Mouse (Mus musculus): ENCODE data around the gene Anln. TPM values are rescaled to one million over a fixed set of nuclear protein-coding genes. Genes with fewer than 3 reads are reported as not detected.
"Not testable (repeated sequence)": the region's sequence is repeated elsewhere in the genome, so short reads cannot be mapped to it uniquely, and the experiment has no call there.

The Anln gene
- total RNA-seq (2021), result 1 to 10 TPM; 1.6 TPM
- long read RNA-seq, experiment 1, result 0 reads
- long read RNA-seq, experiment 2, result 0 reads

DNA sequence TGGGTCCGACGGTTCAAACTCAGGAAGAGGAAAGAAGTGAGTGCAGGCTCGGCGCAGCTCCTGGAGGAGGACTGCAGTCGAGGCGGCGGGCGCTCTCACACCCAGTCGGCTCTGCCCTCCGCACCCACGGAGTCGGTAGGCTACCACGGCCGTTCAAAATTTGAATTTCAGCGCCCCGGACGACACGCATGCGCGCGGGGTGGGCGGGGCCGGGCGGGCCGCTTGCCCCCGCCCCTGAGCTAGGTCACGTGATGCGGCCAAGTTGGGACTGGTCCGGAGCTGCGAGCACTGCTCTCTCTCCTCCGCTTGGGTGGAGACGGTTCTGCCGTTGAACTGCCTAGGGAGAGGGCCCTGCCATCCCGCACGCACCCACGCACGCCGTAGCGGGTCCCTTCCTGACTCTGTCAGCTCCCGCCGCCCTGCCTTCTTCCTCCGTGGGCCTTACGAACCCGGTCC is at the start of gene Anln:
Anln (minus strand) TSS at position 168 of the 456 bp plus-strand sequence.
- peak; percentile 93 to 95 for DNase-seq

DNA sequence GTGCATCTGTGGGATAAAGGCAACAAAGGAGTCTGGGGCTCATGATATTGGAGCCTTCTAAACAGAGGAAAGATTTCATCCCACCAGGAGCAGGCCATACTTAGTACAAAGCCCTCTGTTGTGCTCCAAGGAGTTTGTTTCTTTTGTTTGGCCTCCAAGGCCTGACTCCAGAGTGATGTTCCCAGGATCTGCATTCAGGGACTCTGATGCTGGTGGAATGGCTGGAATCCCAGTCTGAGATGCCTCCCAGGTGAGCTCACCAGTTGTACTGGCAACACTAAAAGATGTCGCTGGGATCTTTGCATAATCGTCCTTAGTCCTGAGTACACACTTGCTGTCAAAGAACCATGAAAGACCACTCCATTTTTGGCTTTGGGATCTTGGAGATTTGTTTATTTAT is 45.1 kb upstream of the Anln start:
- no peak for DNase-seq

DNA sequence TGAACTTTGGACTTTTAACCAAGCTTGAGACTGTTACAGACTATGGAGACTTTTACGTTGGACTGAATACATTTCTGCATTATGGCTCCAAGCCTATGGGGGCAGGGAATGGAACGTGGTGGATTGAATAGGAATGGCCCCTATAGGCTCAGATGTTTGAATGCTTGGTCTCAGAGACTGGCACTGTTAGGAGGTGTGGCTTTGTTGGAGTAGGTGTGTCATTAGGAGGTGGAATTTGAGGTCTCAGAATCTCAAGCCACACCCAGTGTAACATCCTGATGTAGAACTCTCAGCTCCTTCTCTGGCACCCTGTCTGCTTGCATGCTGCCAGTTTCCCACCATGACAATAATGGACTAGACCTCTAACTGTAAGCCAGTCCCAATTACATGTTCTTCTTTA is 44.2 kb upstream of the Anln start:
- no peak for DNase-seq

DNA sequence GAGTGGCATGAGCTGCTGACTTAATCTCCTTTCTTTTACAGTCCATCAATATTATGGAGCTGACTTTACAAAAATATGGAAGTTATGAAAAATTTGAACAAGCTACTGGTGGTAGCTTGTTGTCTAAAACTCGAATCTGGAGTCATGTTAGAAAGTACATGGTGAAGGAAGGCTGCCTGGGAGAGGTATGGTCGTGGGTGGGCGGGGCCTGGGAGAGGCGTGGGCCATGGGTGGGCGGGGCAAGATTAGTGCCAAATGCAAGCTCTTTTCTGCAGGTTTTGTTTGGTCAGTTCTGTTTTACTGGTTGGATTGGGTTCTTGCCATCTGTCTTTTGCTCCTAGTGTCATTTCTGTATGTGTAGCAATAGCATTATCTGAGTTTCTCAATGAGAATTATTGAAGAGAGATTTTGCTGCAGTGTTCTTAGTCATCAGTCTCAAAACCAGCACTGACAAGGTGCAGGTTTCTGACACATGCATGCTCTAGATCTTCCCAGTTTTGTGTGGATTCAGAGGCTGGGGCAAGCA is 41.4 kb upstream of the Anln start:
- no peak for DNase-seq

DNA sequence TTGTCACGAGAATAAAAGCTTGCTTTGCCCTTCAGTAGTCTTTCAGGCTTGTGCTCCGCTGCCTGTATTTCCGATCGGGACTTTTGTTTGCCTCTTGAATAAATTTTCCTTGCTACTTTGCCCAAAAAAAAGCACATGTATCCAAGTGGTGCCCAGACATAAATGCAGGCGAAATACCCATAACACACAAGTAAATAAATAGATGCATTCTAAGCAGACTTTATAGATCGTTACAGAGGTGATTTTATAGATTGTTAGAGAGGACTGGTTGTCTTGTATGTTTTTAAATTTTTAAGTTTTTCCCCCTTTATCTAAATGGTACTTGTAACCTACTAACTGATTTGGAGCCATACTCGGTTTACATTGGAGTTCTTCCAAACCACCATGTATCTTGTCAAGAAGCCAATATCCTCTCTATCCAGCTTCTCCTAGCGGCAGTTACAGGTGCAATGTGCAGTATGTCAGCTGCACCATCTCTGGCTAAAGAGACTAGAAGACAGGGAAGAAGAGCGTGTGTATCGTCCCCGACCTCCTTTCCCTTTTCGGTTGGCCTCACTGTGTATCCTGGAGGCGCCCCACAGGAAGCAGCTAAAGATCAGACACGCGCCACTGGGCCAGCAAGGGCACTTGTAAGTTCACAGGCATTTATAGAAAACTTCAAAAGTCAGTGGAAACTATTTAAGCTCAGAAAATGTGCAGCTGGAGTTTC is 40.7 kb upstream of the Anln start:
- peak; percentile 4 to 22 for DNase-seq

DNA sequence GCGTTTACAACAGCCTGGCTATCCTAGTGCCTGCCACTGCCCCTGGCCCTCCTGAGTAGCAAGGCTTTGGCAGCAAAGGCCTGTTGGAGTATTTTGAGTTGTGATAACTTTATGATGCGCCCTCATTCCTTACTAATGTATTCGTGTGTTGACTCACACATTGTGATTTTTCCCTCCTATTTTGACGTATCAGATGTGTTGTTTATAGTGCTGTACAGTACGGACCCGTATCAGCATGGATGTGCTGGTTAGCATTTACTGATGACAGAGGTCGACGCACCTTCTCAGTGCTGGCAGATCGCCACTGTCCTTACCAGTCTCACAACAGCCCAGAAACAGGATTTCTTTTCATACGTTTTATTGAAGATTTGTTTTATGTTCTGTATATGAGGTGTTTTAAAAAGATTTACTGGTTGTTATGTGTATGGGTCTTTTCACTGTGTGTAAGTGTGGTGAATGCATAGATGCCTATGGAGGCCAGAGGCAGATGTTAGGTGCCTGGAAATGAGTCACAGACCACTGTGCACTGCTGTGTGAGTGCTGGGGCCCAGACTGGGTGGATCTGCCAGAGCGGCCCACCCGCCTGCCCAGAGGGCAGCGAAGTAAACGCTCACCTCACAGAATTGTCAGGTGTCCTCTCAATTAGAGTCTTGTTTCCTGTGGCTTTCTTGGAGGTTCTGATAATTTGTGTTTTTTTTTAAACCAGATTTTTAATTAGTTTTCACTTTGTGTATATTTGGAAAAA is 39.9 kb upstream of the Anln start:
- no peak for DNase-seq

DNA sequence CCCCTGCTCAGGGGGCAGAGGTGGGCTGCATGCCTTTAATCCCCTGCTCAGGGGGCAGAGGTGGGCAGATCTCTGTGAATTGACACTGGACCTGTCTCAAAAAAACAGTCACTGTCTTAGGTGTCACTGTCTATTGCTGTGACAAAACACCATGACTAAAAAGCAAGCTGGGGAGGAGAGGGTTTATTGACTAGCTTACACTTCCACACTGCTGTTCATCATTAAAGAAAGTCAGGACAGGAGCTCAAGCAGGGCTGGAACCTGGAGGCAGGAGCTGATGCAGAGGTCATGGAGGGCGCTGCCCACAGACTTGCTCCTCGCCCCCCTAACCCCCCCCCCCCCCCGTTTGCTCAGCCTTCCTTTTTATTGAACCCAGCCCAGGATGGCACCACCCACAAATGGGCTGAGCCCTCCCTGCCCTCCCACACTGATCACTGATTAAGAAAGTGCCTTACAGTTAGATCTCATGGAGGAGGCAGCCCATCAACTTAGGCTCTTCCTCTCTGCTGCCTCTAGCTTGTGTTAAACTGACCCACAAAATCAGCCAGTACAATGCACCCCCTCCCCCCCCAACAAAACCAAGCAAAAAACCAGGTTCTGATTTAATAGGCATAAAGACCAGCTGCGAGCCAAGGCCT is 39.2 kb upstream of the Anln start:
- no peak for DNase-seq

DNA sequence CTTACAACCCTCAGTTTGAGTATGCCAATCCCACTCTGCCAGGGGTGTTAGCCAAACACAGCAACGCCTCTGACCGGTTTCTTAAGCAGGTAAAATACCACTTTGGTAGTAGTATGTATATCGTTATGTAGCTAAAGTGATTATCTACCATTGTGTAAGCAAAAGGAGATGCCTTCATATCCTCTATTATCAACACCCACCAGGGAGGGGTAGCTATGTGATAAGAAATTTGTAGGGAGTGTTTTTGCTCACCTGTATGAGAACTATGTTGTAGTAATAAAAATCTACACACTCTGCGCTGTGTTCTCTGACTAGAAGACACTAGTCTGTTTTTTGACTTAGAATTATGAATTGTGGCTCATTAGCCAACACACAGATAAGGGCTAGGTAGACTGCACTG is 35.7 kb upstream of the Anln start:
- DNase-seq, result no peak

DNA sequence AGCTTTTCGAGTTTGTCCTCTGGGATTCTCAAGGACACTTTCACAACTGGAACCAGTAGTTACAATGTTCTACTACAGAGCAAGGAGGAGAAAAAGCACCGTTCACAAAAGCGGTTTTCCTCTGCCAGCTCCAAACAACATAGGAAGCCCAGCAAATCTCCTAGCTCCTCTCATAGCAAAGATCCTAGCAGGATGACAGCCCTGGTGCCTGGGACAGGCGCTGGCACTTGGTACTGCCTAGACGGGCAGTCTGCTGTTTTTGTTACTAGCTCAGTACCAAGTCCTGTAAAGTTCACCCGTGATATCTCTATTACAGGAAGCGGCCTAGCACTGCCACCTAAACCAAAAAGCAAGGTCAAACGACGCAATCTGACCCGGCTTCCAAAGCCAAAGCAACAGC is 35.2 kb upstream of the Anln start:
- no peak for DNase-seq

DNA sequence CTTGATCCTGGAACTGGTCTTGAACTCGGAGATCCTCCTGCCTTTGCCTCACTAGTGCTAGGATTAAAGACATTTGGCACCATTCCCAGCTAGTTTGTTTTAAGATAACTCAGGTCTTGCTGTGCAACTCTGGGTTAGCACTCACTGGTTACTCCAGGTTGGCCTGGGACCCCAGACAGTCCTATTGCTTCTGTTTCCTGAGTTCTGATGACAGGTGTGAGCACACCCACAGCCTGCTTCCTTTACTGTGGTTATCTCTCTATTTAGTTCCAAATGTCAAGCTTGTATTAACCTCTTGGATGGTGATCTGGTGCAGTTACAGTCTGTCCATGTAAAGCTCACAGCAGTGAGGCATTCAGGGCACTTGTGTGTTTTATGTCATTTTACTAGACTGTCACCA is 34.5 kb upstream of the Anln start:
- DNase-seq, result no peak

DNA sequence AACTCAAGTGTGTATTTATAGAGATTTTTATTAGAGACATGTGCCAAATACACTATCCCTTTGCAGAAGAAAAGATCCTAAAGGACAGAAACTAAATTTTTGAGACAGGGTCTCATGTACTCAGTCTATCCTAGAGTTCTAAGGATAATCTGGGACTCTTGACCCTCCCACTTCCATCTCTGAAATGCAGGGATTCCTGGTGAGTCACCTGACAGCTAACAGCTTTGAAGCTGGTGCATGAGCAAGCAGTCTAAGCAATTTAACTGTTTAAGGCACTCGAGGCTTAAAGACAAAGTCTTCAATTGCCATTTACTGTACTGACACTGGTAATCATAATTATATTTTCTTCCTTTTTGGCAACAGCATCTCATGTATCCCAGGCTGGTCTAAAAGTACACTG is 33.6 kb upstream of the Anln start:
- DNase-seq, result no peak

DNA sequence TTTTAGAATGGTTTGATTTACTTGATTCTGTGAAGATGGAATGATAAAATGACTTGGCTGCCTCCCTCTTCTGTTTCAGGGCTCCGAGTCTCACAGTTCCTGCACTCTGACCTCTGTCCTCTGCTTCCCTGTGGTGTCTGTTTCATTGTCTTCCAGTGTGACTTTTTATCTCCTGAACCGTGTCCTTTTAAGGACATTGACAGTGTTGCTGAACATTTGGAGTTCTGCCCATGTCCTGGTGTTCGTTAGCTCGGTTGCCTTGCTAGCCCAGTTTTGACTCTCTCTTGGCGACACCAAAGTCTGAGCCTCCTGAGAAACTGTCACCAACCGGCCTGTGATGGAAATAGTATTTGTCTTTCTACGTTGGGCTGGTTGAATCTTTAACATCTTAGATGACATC is 31.5 kb upstream of the Anln start:
- peak; percentile 9 to 40 for DNase-seq

DNA sequence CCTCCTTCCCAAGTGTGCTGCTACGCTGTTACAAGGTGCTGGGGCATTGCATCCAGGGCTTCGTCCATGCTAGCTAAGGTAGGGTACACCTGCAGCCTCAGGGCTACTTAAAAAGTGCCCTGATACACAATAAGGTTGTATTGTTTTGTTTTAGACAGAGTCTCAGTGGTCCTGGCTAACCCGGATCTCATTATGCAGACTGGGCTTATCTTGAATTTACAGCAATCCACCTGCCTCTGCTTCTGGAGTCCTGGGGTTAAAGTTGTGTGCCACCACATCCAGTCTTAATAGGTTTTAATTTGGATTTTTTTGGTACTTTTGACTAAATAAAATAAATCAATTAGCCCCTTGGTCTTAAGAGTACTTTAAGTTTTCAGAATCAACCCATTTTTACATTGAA is 30.9 kb upstream of the Anln start:
- DNase-seq, result no peak

DNA sequence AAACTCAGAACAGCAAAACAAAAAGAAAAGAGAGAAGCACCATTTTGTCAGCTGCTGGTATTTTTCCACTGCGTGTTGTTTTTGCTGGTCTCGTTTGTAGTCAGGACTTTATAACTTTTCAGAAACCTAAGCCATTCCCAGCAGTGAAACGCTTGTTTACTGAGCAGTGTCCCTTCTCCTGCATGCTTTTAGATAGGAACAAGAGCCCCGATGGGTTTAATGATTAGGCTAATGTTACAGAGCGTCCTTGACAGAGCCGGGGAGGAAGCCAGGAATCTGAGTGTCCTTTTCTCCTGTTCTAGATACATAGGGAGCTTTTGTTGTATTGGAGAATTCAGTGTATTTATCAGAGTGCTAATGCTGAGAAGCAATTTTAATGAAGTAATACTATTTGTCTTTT is 28.6 kb upstream of the Anln start:
- DNase-seq, result no peak

DNA sequence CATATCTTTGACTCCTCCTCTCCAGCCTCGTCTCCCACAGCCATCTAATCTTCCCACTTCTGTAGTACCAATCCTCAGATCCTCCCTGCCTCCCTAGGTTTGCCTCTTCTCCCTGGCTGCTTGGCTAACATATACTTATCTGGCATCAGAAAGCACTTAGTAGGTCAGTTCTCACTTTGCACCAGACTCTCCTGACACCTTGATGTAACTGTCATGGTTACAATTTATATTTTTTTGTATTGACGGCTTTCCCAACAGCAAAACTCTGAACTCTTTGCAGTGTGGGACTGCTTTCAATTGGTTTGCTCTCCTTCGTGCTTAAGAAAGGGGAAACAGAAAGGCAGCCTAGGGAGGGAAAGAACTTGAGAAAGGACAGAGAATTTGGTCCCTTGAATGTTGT is 27.2 kb upstream of the Anln start:
- DNase-seq, result no peak

DNA sequence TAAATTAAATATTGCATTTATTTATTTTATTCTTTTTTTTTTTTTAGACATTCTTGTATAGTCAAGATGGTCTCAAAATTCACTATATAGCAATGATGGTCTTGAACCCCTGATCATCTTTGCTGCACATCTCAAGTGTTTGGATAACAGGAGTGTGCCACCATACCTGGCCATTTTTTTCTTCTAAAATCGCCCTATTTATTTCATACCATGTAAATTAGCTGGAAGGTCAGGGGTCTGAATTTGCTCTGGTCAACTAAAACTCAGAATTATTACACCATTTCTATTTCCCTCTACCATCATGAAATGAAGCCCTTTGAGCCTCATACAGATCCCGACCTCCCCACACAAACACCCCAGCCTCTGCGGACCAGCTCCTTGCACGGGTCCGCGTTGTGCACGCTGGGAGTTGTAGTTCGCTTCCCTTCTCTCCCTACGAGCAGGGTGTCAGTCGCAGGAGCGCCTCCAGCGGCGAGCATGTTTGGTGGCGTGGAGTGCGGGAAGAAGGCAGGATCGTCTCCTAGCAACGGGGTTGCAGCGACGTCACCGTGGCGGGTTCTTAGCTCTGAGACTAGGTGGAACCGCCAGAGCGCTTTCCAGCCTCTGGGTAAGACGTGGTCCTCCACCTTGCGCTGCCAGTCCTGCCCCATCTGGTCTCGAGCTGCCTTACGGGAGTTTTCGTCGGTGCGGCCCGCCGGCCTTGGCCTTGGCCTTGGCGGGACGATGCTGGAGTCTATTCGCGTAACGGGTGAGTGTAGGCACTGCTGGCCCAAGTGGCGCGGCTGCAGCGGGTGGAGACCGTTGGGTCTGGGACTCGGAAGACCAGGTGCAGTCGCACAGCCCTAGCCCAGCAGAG is 22.2 kb upstream of the Anln start, which contains the start of gene 9530077C05Rik:
9530077C05Rik (plus strand) TSS at position 512 of the 856 bp plus-strand sequence.
- DNase-seq, result peak; percentile 97 to 98

DNA sequence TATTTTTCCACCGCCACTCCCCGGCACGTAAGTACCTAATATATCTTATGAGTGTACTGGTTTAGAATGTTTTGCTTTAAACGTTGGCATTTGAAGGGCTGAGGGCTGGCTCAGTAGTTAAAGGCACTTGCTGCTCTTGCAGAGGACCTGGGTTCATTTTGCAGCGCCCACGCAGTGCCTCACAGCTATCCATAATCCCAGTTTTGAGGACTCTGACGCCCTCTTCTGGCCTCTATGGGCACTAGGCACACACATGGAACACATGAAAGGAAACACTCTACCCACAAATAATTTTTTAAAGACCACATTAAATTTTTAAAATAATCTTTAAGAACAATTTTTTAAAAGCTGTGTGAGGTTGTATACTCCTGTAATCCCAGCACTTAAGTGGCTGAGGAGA is 20.5 kb upstream of the Anln start:
- no peak for DNase-seq

DNA sequence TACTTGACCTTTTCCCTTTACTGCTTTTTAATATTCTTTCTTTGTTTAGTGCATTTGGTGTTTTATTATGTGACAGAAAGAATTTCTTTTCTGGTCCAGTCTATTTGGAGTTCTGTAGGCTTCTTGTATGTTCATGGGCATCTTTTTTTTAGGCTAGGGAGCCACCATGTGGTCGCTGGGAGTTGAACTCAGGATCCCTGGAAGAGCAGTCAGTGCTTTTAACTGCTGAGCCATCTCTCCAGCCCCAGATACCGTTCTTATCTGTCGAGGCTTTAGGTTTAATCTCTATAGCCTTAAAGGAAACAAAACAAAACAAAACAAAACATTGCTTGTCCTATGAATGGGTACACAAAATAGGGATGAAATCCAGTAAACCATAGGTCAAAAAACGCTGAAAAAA is 19.4 kb upstream of the Anln start:
- peak in 1 of 2 experiments; percentile 16 for DNase-seq

DNA sequence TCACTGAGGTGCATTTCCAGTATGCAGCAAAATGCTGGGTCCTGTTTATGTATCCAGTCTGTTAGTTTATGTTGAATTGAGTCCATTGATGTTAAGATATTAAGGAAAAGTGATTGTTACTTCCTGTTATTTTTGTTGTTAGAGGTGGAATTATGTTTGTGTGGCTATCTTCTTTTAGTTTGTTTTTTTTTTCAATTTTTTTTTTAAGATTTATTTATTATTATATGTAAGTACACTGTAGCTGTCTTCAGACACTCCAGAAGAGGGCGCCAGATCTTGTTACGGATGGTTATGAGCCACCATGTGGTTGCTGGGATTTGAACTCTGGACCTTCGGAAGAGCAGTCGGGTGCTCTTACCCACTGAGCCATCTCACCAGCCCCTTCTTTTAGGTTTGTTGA is 18.6 kb upstream of the Anln start:
- DNase-seq, result not testable (repeated sequence)

DNA sequence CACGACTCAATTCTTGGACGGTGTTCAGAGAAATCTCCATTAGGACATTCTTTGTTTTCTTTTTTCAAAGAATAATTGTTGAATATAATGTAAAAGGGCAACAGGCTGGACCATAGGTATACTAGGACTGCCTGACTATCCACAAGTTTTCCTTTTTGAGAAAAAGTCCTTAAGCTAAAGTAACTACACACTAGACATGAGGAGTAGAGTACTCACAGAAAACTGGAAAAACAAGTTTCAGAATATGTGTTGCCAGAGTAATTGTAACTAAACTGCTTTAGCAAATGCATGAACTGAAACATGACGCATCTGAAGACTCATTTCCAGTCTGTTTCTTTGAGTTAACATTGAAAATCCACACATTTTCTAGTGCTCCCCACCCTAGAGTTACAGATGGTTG is 16.4 kb upstream of the Anln start:
- no peak for DNase-seq

DNA sequence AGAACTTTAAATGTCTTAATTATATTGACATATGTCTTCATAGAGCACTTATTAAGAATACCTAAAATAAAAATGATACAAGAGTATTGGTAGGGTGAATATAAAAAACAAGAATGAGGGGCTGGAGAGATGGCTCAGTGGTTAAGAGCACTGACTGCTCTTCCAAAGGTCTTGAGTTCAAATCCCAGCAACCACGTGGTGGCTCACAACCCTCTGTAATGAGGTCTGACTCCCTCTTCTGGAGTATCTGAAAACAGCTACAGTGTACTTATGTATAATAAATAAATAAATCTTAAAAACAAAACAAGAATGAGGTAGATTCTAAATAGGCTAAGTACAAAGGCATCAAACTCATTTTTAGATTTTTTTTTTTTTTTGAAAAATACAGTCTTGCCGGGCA is 14.5 kb upstream of the Anln start:
- DNase-seq, result not testable (repeated sequence)

DNA sequence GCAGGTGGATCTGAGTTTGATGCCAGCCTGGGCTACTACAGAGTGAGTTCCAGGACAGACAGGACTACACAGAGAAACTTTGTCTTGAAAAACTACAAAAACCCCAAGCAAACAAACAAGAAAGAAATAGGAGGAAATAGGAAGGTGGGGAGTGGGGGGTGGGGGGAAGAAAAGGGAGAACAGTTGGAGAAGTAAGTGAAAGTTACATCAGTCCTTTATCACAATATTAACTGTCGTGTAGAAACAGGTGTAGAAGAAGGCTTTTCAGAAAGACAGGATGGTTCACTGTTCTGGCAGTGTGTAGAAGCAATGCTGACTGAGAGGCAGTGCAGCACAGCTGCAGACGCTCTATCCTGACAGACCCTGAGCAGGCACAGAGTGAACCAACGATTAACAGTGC is 14.0 kb upstream of the Anln start:
- DNase-seq, result no peak

Measured in heart, adult 18-20 months (tissue).